In the genomic region with DNA sequence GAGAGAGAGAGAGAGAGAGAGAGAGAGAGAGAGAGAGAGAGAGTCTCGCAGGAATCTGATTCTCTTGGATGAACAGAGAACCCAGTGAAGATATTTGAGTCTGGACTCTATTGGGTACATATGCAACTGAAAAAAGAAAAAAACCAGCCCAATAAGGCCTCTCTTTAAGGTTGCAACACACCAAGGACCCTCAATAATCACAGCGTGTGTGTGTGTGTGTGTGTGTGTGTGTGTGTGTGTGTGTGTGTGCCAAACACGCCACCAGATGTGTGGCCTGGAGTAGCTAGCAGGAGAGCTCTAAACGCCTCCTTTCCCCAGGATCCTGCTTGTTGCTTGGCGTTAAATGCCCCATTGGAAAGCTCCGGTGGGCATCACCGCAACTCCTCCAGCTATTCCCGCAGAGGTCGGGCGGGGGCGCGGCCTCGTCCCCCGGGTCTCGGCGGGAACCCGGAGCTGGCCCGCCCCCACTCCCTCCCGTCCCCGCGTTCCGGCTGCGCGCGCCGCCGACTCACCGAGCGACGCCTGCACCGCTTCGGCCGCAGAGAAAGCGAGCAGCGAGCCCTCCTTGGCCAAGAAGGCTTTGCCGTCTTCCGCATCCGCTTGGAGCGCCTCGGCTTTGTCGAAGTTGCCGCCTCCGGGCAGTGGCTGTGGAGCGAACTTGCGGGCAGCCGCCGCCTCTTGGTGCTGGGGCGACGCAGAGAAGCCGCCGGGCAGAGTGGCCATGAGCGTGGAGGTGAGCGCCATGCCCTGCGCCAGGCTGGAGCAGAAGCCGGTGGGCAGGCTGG, we compare ENCODE assay signal across 8 mouse cellular contexts. TPM values are rescaled to one million over a fixed set of nuclear protein-coding genes. Genes with fewer than 3 reads are reported as not detected.
DNase-seq lines count a peak whose midpoint lies in the region; ATAC-seq lines count a peak whose summit lies in the region.

No protein-coding gene starts in this region.

- H3K27me3 ChIP-seq in stomach, embryonic 14.5 days (ENCODE audit: control insufficient read depth, insufficient read depth, low read length): peaks cover 81% of the 10 kb centered on the region

- WGBS in stomach, embryonic 14.5 days: under 1% methylated on average over 51 of the region's 55 CpGs

- ATAC-seq in granulocyte monocyte progenitor cell, adult 5-6 weeks (replicated peaks; ENCODE audit: poor library complexity, severe bottlenecking): peak; percentile 43
- no peak for ATAC-seq in stomach, embryonic 14.5 days (ENCODE audit: insufficient number of reproducible peaks, insufficient read depth, low FRiP score, low read depth)

- peak; percentile 25 for DNase-seq in adrenal gland, adult 2 months
- DNase-seq in adrenal gland, adult 8-10 months: no peak
- peak; percentile 60 for DNase-seq in ES-CJ7 (ENCODE audit: low read depth, low spot score)
- DNase-seq in liver: peak; percentile 26
- DNase-seq in cerebellum, adult 9-11 months: no peak
- no peak for DNase-seq in natural killer cell, adult 2 months (ENCODE audit: low spot score in 2 of 2)

- peak overlapping the region; percentile 38 for H3K4me3 ChIP-seq in stomach, embryonic 14.5 days (ENCODE audit: low read depth, low read length)

- H3K9me3 ChIP-seq in stomach, embryonic 14.5 days (ENCODE audit: control insufficient read depth, low read depth, low read length): no peaks in the 10 kb centered on the region

- H3K4me2 ChIP-seq in stomach, embryonic 14.5 days (replicated peaks; ENCODE audit: low read depth, low read length): peak overlapping the region; percentile 72

- peaks cover 15% of the 10 kb centered on the region; the same call in 1 of the 2 replicates for H3K4me1 ChIP-seq in stomach, embryonic 14.5 days (ENCODE audit: control insufficient read depth, insufficient read depth, low read length)

- no peaks in the 10 kb centered on the region for H3K36me3 ChIP-seq in stomach, embryonic 14.5 days (ENCODE audit: control insufficient read depth, insufficient read depth, low read length)

- H3K27ac ChIP-seq in stomach, embryonic 14.5 days (ENCODE audit: low read length): no peak overlapping the region

- H3K9ac ChIP-seq in stomach, embryonic 14.5 days (replicated peaks; ENCODE audit: low read depth, low read length): no peak overlapping the region

RNA-seq across cellular contexts. Expression of a gene that starts 1.1 kb away (rescaled TPM):
- total RNA-seq in adrenal gland, adult 2 months (2021): not detected
- 0.10 TPM in 1 of 2 replicates, not detected in the other for polyA plus RNA-seq in adrenal gland, adult 2 months (2012; rRNA removed)
- not detected for total RNA-seq in adrenal gland, adult 8-10 months (2022)
- 1.2 TPM in 1 of 2 replicates, not detected in the other for total RNA-seq in granulocyte monocyte progenitor cell, adult 5-6 weeks (2014; fragmentation: Nextera tagmentation)
- total RNA-seq in granulocyte monocyte progenitor cell, adult 5-6 weeks (2017): 0.47 and 2.7 TPM in 2 replicates
- 0.35 TPM in 1 of 2 replicates, not detected in the other for polyA plus RNA-seq in stomach, embryonic 14.5 days (2014; fragmentation: Nextera tagmentation; extraction: Ambion mirVana)

Comparison
In these comparisons a context has a peak if more than half of its experiments do, and no peak if none do; other contexts are left out.
1. DNase-seq: peak in adrenal gland, adult 2 months (single experiment), ES-CJ7 (single experiment) and liver (single experiment); none in adrenal gland, adult 8-10 months (single experiment), cerebellum, adult 9-11 months (single experiment) and natural killer cell, adult 2 months (0 of 2).